9 mouse cellular contexts compared by ENCODE assay signal in genomic region chr8:26808111-26808651, GRCm38 (mm10).
A peak's percentile ranks its signal among the peaks of the same experiment; 100 is the strongest.
DNase-seq lines count a peak whose midpoint lies in the region; ATAC-seq and TF ChIP-seq lines count a peak whose summit lies in the region.
"Had no signal": no experiment of that assay in that cellular context is flagged by ENCODE, and none has a peak within 500 bp of the region (broad histone marks: within the 10 kb centered on the region; RNA-seq: fewer than 3 reads in every experiment).

No protein-coding gene starts in this region.

- H3K27me3 ChIP-seq in kidney, adult 2 months (replicated peaks; ENCODE audit: control insufficient read depth, insufficient read depth, low read length), result no peaks in the 10 kb centered on the region
- peaks cover 51% of the 10 kb centered on the region for H3K27me3 ChIP-seq in embryonic facial prominence, embryonic 10.5 days (replicated peaks; ENCODE audit: low read depth, poor library complexity, severe bottlenecking)
- H3K27me3 ChIP-seq in limb, embryonic 10.5 days (ENCODE audit: low read depth, poor library complexity, severe bottlenecking), result peaks cover 59% of the 10 kb centered on the region

- no peak overlapping the region for H3K27ac ChIP-seq in kidney, adult 2 months (ENCODE audit: insufficient read depth, low read depth, low read length)
- peak overlapping the region; percentile 64 for H3K27ac ChIP-seq in embryonic facial prominence, embryonic 10.5 days (replicated peaks)
- H3K27ac ChIP-seq in limb, embryonic 10.5 days, result peak overlapping the region; percentile 72
- H3K27ac ChIP-seq: neural tube, embryonic 13.5 days had no signal

- no peaks in the 10 kb centered on the region for H3K9me3 ChIP-seq in embryonic facial prominence, embryonic 10.5 days
- no peaks in the 10 kb centered on the region for H3K9me3 ChIP-seq in limb, embryonic 10.5 days (replicated peaks)
- H3K9me3 ChIP-seq: neural tube, embryonic 13.5 days had no signal

- 41% methylated on average over 11 of the region's 11 CpGs for WGBS in kidney, adult 2 months
- WGBS in embryonic facial prominence, embryonic 10.5 days, result 10% methylated on average over 11 of the region's 11 CpGs
- WGBS in limb, embryonic 10.5 days, result 2% methylated on average over 11 of the region's 11 CpGs

- no peak for TF ChIP-seq POLR2A in kidney, adult 2 months (IDR thresholded peaks at IDR 0.05; ENCODE audit: low read depth, low read length)
- no peak for TF ChIP-seq POLR2A in brain, embryonic 14.5 days (IDR thresholded peaks at IDR 0.05; ENCODE audit: borderline replicate concordance, extremely low read depth, insufficient read depth, insufficient read length, poor library complexity, severe bottlenecking)

- no peaks in the 10 kb centered on the region for H3K4me1 ChIP-seq in kidney, adult 2 months (ENCODE audit: control insufficient read depth, insufficient read depth, low read length)
- peaks cover 84% of the 10 kb centered on the region for H3K4me1 ChIP-seq in embryonic facial prominence, embryonic 10.5 days
- peaks cover 90% of the 10 kb centered on the region for H3K4me1 ChIP-seq in limb, embryonic 10.5 days

- DNase-seq in kidney, adult 2 months, result peak; percentile 8
- no peak for DNase-seq in kidney, adult 8-10 months
- peak; percentile 83 for DNase-seq in brain, embryonic 14.5 days (ENCODE audit: low read depth)
- DNase-seq in embryonic facial prominence, embryonic 10.5 days (ENCODE audit: low spot score), result peak; percentile 71
- peak; percentile 73 for DNase-seq in limb, embryonic 10.5 days (ENCODE audit: low spot score)
- no peak for DNase-seq in MN1 (ENCODE audit: low spot score)
- no peak for DNase-seq in lung, postnatal 36 days

- no peak for ATAC-seq in erythroblast, adult 5-6 weeks (replicated peaks; ENCODE audit: low FRiP score, poor library complexity, severe bottlenecking)

- H3K36me3 ChIP-seq in kidney, adult 2 months (ENCODE audit: control insufficient read depth, insufficient read depth, low read length), result no peaks in the 10 kb centered on the region
- H3K36me3 ChIP-seq in embryonic facial prominence, embryonic 10.5 days (replicated peaks), result no peaks in the 10 kb centered on the region
- no peaks in the 10 kb centered on the region for H3K36me3 ChIP-seq in limb, embryonic 10.5 days
- H3K36me3 ChIP-seq: neural tube, embryonic 13.5 days had no signal

- no peak for TF ChIP-seq CTCF in kidney, adult 2 months (conservative IDR thresholded peaks at IDR 0.05; ENCODE audit: insufficient read depth, insufficient read length, low read depth, low read length)
- no peak for TF ChIP-seq CTCF in brain, embryonic 14.5 days (IDR thresholded peaks at IDR 0.05; ENCODE audit: borderline replicate concordance, extremely low read depth, insufficient read depth, insufficient read length)

- H3K4me3 ChIP-seq in kidney, adult 2 months (ENCODE audit: insufficient read depth, low read depth, low read length), result no peak overlapping the region
- H3K4me3 ChIP-seq in embryonic facial prominence, embryonic 10.5 days, result no peak overlapping the region
- H3K4me3 ChIP-seq in limb, embryonic 10.5 days, result peak overlapping the region; percentile 23; the same call in 1 of the 2 replicates
- H3K4me3 ChIP-seq: neural tube, embryonic 13.5 days had no signal

Comparison
In these comparisons a context has a peak if more than half of its experiments do, and no peak if none do; other contexts are left out.
1. DNase-seq: peak in kidney, adult 2 months (single experiment), brain, embryonic 14.5 days (single experiment), embryonic facial prominence, embryonic 10.5 days (single experiment) and limb, embryonic 10.5 days (single experiment); none in kidney, adult 8-10 months (0 of 2), MN1 (single experiment) and lung, postnatal 36 days (single experiment).